Mouse (Mus musculus) liver, embryonic 14.5 days (tissue): ENCODE results near the gene Atp6v0a4.

Experiments used
- CTCF ChIP-seq: IDR thresholded peaks from 2 replicates; pipeline ENCODE4 v1.5.1; 2016; ENCODE audit warnings: antibody characterized with exemption, low read depth, control low read depth
- EP300 ChIP-seq: IDR thresholded peaks from 2 replicates; pipeline ENCODE4 v1.6.1; 2016; ENCODE audit warnings: antibody characterized with exemption, low read depth

DNA sequence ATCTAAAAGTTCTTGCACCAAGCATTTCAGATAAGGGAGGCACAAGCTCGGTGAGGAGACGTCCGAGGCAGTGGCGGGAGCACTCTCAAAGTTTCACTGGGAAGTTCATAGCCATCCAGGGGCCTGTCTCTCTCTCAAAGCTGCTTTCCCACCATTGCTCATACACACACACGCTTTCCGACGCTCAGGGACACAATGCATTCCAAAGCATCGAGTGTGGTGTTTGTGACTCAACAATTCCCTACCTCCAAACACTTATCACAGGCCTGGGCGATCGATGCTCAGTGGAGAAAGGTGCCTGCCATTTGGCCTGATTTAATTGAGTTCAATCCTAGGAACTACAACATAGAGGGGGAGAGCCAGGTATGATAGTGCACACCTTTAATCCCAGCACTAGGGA, 29.7 kb downstream of the Atp6v0a4 start:
- TF ChIP-seq CTCF, result no peak
- no peak for TF ChIP-seq EP300
